Mouse (Mus musculus) cortical plate, adult 2 months (tissue): Measurements from ENCODE around the gene BC067074.

ENCODE experiments used
- CTCF ChIP-seq: fragments of 200-500 bp; IDR thresholded peaks from 2 replicates; pipeline ENCODE4 v1.5.1; 2011; ENCODE audit warnings: mild to moderate bottlenecking, control low read depth, low read length; ENCODE audit not compliant: insufficient read depth; ENCODE audit errors: extremely low read depth
- POLR2A ChIP-seq: fragments of 200-500 bp; IDR thresholded peaks from 2 replicates; pipeline ENCODE4 v1.6.1; 2011; ENCODE audit warnings: mild to moderate bottlenecking, low read length, control low read depth; ENCODE audit not compliant: insufficient read depth; ENCODE audit errors: extremely low read depth

DNA sequence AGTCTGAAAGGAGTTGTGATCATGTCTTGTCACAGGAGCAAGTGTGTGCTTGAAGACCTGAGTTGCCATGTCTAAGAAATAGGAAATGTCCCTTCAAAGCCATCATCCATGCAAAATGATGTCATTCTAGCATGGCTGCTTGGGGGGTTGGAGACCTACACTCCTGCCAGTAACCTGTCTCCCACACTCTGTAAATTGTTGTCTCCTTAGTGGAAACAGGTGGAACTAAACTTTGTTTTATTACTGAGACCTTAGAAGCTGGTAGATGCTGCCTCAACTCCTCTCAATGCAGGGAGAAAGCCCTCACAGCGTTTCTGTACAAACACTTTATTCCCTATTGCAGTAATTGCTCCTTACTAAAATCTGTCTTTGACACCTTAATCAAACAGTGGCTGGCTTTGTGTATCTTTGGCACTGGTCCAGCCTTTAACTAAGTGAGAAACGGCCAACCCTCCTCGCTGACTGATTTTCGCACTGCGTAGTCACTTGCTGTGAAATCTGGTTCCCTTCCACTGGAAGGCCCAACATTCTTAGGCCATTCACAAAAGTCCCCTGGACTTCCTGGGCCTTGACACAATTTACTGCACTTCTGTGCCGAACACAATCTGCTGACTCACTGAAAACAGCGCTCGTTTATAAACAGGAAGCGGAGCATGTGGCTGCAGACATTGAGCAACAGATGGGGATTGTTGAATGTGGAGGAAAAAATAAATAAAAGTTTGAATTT lies 125.0 kb downstream of the BC067074 start:
- no peak for TF ChIP-seq POLR2A
- TF ChIP-seq CTCF = no peak
